Mouse (Mus musculus) thymus, adult 2 months (tissue): ENCODE data around the gene Ankrd44. TPM values are rescaled to one million over a fixed set of nuclear protein-coding genes. Genes with fewer than 3 reads are reported as not detected.

Source experiments
- DNase-seq: peaks from one replicate; pipeline ENCODE4 v3.0.0; 2021
- H3K27ac ChIP-seq: fragments of 200-500 bp; 2 replicates; pipeline ENCODE4 v1.5.1; 2012; ENCODE audit warnings: low read length, control low read depth; ENCODE audit not compliant: control insufficient read depth, insufficient read depth
- H3K27me3 ChIP-seq: fragments of 200-500 bp; 2 replicates; pipeline ENCODE4 v1.6.1; 2012; ENCODE audit warnings: mild to moderate bottlenecking, low read length, moderate library complexity, mixed read lengths; ENCODE audit not compliant: control insufficient read depth, insufficient read depth
- H3K36me3 ChIP-seq: fragments of 200-500 bp; 2 replicates; pipeline ENCODE4 v1.6.1; 2012; ENCODE audit warnings: mild to moderate bottlenecking, low read length, moderate library complexity; ENCODE audit not compliant: control insufficient read depth, insufficient read depth
- H3K4me1 ChIP-seq: fragments of 200-500 bp; replicated peaks from 2 replicates; pipeline ENCODE4 v1.6.1; 2012; ENCODE audit warnings: low read length; ENCODE audit not compliant: control insufficient read depth, insufficient read depth
- H3K4me3 ChIP-seq: fragments of 200-500 bp; 2 replicates; pipeline ENCODE4 v1.5.1; 2012; ENCODE audit warnings: mild to moderate bottlenecking, low read length, control low read depth, moderate library complexity; ENCODE audit not compliant: control insufficient read depth, insufficient read depth
- CTCF ChIP-seq: fragments of 200-500 bp; IDR thresholded peaks from 2 replicates; pipeline ENCODE4 v1.5.1; 2012; ENCODE audit warnings: mild to moderate bottlenecking, control low read depth, low read length, moderate library complexity, borderline replicate concordance; ENCODE audit not compliant: control insufficient read depth, poor library complexity, insufficient read depth; ENCODE audit errors: extremely low read depth
- POLR2A ChIP-seq: fragments of 200-500 bp; IDR thresholded peaks from 2 replicates; pipeline ENCODE4 v1.6.1; 2012; ENCODE audit warnings: mild to moderate bottlenecking, low read length, control low read depth, moderate library complexity; ENCODE audit not compliant: control insufficient read depth, poor library complexity, insufficient read depth; ENCODE audit errors: extremely low read depth
- WGBS: fragments of 180-500 bp; shearing (Covaris S2); methylation state at CpG from one replicate; pipeline ENCODE4 v1.1.7; 2018; 5-methylcytosine and 5-hydroxymethylcytosine counted together
- polyA plus RNA-seq: library from polyadenylated mRNA; depleted of rRNA; stranded (reverse); fragments of >200 nt; gene quantifications from 2 replicates; pipeline ENCODE4 v1.2.3, GENCODE M21; 2012

Ankrd44 gene
- polyA plus RNA-seq, 1 experiment = 92.9 TPM

- TF ChIP-seq POLR2A (no peak), CTCF (no peak)
- Histone ChIP-seq H3K4me3 (no peak overlapping the region), H3K27ac (0 out of 2 replicates have a peak overlapping the region, but pooled peaks have one; percentile 13), H3K27me3 (no peaks in the 10 kb centered on the region), H3K4me1 (peaks cover 35% of the 10 kb centered on the region), H3K36me3 (no peaks in the 10 kb centered on the region)
- no peak for DNase-seq
- 89% methylated on average over 7 of the region's 7 CpGs for whole genome bisulfite sequencing
These were observed 83.3 kb downstream of the Ankrd44 start for GRCm38 (mm10) chr1:54842765-54843461.

- no peak for TF ChIP-seq POLR2A
- no peak for TF ChIP-seq CTCF
- H3K27me3 ChIP-seq = no peaks in the 10 kb centered on the region
- no peaks in the 10 kb centered on the region for H3K36me3 ChIP-seq
- H3K4me3 ChIP-seq = no peak overlapping the region
- WGBS = 5% methylated on average over 5 of the region's 5 CpGs
- H3K4me1 ChIP-seq = peaks cover 28% of the 10 kb centered on the region
- peak overlapping the region; percentile 69 for H3K27ac ChIP-seq
- peak; percentile 73 for DNase-seq
These were observed 84.4 kb downstream of the Ankrd44 start for GRCm38 (mm10) chr1:54841788-54842187.

- H3K4me1 ChIP-seq = peaks cover 28% of the 10 kb centered on the region
- no peak for DNase-seq
- H3K27ac ChIP-seq = no peak overlapping the region
- no peaks in the 10 kb centered on the region for H3K36me3 ChIP-seq
- 16% methylated on average over 2 of the region's 2 CpGs for WGBS
- TF ChIP-seq CTCF = no peak
- TF ChIP-seq POLR2A = no peak
- no peak overlapping the region for H3K4me3 ChIP-seq
- H3K27me3 ChIP-seq = no peaks in the 10 kb centered on the region
These were observed 86.1 kb downstream of the Ankrd44 start for GRCm38 (mm10) chr1:54840040-54840439.

- no peak for DNase-seq
- TF ChIP-seq CTCF = no peak
- no peak for TF ChIP-seq POLR2A
- WGBS = 90% methylated on average over 6 of the region's 6 CpGs
- Histone ChIP-seq H3K4me1 (peaks cover 28% of the 10 kb centered on the region), H3K27me3 (no peaks in the 10 kb centered on the region), H3K36me3 (no peaks in the 10 kb centered on the region), H3K4me3 (no peak overlapping the region), H3K27ac (no peak overlapping the region)
These were observed 87.7 kb downstream of the Ankrd44 start for GRCm38 (mm10) chr1:54838486-54838805.

GRCm38 (mm10) chr1:54837721-54838485 lies 88.3 kb downstream of the Ankrd44 start:
- 91% methylated on average over 17 of the region's 17 CpGs for WGBS
- Histone ChIP-seq H3K27ac (no peak overlapping the region), H3K36me3 (no peaks in the 10 kb centered on the region), H3K4me1 (peaks cover 23% of the 10 kb centered on the region), H3K27me3 (no peaks in the 10 kb centered on the region), H3K4me3 (no peak overlapping the region)
- TF ChIP-seq POLR2A (no peak), CTCF (no peak)
- DNase-seq = no peak

- no peak overlapping the region for H3K27ac ChIP-seq
These were observed 90.5 kb downstream of the Ankrd44 start for GRCm38 (mm10) chr1:54835661-54836205.

More at GRCm38 (mm10) chr1:54835661-54836205, 90.5 kb downstream of the Ankrd44 start:
- no peak for TF ChIP-seq CTCF
- TF ChIP-seq POLR2A = no peak
- Histone ChIP-seq H3K4me1 (peaks cover 12% of the 10 kb centered on the region), H3K4me3 (no peak overlapping the region), H3K27me3 (no peaks in the 10 kb centered on the region), H3K36me3 (no peaks in the 10 kb centered on the region)
- WGBS = 46% methylated on average over 6 of the region's 6 CpGs
- no peak for DNase-seq
